Mouse (Mus musculus): ENCODE results near the gene Eif4e2. TPM values are rescaled to one million over a fixed set of nuclear protein-coding genes. Genes with fewer than 3 reads are reported as not detected.

Eif4e2 gene
- polyA plus RNA-seq, 1 experiment from 2014 or later: 91.4 TPM

DNA sequence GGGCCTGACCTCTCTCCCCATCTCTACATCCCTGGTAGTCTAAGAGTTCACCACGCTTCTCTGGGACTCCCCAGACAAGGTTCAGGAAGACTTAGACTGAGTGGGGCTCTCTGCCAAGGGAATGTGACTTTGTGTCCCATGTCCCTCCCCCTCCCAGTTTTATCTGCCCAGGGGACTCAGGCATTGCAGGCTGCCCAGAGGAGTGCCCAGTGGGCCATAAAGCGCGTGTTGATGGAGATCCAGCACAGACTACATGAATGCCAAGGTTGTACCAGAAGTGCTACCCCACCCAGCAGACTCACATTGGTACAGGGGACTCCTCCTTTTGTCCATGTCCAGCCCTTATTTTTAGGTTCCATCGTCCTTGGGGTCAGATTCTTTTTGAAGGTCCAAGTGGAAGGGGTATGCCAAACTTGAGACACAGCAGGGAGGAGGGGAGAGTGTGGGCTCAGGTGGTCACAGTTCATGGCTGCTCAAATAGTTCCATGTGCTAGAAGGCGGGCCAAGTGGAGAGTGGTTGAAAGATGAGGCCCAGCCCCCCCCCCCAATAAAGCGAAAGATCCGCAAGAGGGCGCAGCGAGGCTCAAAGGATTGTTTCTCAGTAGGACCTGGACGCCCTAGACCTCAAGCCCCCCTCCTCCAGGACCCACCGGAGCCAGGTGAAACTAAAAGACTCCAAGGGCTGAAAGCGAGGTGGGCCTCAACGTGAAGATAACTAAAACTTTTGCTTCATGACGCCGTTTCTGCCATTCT lies 29.5 kb upstream of the Eif4e2 start:
- Histone ChIP-seq H3K27ac (replicated peaks) (no peak overlapping the region), H3K4me2 (peak overlapping the region; percentile 49), H3K4me1 (replicated peaks) (peaks cover 22% of the 10 kb centered on the region), H3K9ac (0 out of 2 replicates have a peak overlapping the region, but pooled peaks have one; percentile 13), H3K27me3 (peaks cover 38% of the 10 kb centered on the region), H3K4me3 (peak overlapping the region; percentile 16), H3K9me3 (no peaks in the 10 kb centered on the region), H3K36me3 (no peaks in the 10 kb centered on the region)
- no peak for ATAC-seq (ENCODE audit: low FRiP score, low read depth)
- WGBS: 29% methylated on average over 15 of the region's 15 CpGs

DNA sequence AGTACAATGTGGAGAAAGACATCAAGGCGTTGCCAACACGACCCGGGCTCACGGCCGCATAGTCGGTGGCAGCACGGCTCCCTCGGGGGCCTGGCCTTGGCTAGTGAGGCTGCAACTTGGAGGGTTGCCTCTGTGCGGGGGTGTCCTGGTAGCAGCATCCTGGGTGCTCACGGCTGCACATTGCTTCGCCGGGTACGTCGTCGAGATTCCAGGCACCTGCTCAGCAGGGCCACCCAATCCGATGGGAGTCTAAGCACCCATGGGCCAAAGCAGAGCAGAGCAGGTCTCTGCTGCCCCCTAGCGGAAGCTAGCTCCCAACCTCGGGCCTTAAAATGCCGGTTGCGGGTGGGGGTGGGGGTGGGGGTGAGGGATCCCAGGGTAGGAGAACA lies 29.0 kb upstream of the Eif4e2 start:
- Histone ChIP-seq H3K36me3 (no peaks in the 10 kb centered on the region), H3K4me3 (peak overlapping the region; percentile 16), H3K27ac (replicated peaks) (no peak overlapping the region), H3K4me1 (replicated peaks) (peaks cover 22% of the 10 kb centered on the region), H3K9ac (0 out of 2 replicates have a peak overlapping the region, but pooled peaks have one; percentile 13), H3K9me3 (no peaks in the 10 kb centered on the region), H3K4me2 (peak overlapping the region; percentile 49), H3K27me3 (peaks cover 38% of the 10 kb centered on the region)
- ATAC-seq (ENCODE audit: low FRiP score, low read depth): no peak
- WGBS: 4% methylated on average over 20 of the region's 20 CpGs

DNA sequence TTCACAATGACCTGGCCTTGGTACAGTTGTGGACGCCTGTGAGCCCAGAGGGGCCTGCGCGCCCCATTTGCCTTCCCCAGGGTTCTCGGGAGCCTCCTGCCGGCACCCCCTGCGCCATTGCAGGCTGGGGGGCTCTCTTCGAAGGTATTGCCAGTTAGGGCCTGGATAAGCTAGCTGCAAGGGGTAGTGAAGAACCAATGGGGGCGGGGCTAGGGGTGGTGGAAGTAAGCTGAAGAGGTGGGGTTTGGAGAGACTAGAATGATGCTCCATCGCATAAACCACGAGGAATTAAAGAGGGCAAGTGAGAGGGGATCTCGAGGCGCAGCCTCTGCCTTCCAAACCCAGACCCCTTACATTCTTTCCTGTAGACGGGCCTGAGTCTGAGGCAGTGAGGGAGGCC lies 28.2 kb upstream of the Eif4e2 start:
- Histone ChIP-seq H3K4me2 (peak overlapping the region; percentile 95; the same call in 1 of the 2 replicates), H3K36me3 (no peaks in the 10 kb centered on the region), H3K9me3 (no peaks in the 10 kb centered on the region), H3K4me1 (replicated peaks) (peaks cover 22% of the 10 kb centered on the region), H3K27me3 (peaks cover 38% of the 10 kb centered on the region), H3K9ac (no peak overlapping the region), H3K4me3 (no peak overlapping the region), H3K27ac (replicated peaks) (no peak overlapping the region)
- ATAC-seq (ENCODE audit: low FRiP score, low read depth): no peak
- WGBS: 11% methylated on average over 13 of the region's 13 CpGs

DNA sequence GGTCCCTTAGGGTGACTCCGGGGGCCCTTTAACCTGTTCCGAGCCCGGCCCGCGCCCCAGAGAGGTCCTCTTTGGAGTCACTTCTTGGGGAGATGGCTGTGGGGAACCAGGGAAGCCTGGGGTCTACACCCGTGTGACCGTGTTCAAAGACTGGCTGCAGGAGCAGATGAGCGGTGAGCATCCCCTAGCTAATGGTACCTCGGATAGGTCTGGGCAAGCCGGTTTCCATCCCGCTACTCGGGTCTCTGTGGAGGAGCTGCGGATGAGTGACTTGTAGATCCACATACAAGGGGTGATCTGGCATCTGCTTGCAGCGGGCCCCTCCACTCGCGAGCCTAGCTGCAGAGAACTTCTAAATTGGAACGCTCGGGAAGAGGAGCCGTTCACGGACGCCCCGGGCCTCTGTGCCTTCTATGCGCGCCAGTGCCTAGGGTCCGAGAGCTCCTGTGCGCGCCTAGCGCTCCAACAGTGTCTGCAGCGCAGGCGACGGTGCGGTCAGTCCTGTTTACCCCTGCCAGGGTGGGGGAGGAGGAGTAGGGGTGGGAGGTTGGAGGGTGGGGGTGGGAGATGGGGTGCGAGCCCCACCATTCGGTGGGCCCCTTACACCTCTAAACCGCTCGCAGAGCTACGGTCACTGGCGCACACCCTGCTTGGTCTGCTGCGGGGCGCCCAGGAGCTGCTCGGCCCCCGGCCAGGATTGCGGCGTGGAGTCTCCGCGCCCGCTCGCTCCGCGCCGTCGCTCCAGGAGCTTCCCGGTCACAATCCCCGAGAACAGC lies 27.3 kb upstream of the Eif4e2 start:
- Histone ChIP-seq H3K4me3 (peak overlapping the region; percentile 51), H3K9ac (peak overlapping the region; percentile 50), H3K36me3 (no peaks in the 10 kb centered on the region), H3K9me3 (no peaks in the 10 kb centered on the region), H3K27ac (replicated peaks) (no peak overlapping the region), H3K4me1 (replicated peaks) (peaks cover 22% of the 10 kb centered on the region), H3K4me2 (peak overlapping the region; percentile 95), H3K27me3 (peaks cover 38% of the 10 kb centered on the region)
- 2% methylated on average over 53 of the region's 54 CpGs for WGBS
- peak; percentile 66 for ATAC-seq (ENCODE audit: low FRiP score, low read depth)

DNA sequence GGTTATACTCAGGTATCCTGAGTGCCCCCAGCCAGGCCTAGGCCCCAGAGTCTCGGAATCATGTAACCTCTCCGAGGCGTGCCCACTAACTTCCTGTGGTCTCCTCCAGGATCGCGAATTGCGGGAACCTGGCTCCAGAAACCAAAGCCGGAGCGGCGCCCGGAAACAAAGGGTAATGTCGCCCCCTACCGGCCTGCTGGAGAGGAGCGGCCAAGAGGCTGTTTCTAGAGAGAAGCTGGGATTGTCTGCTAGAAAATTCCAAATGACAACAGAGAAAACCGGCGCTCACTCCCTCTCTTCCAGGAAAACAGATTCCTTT lies 26.7 kb upstream of the Eif4e2 start:
- peak overlapping the region; percentile 50 for H3K9ac ChIP-seq
- no peak overlapping the region for H3K27ac ChIP-seq (replicated peaks)
- ATAC-seq (ENCODE audit: low FRiP score, low read depth): peak; percentile 49
- under 1% methylated on average over 15 of the region's 15 CpGs for WGBS
- H3K27me3 ChIP-seq: peaks cover 40% of the 10 kb centered on the region
- H3K9me3 ChIP-seq: no peaks in the 10 kb centered on the region
- peaks cover 22% of the 10 kb centered on the region for H3K4me1 ChIP-seq (replicated peaks)
- peak overlapping the region; percentile 51 for H3K4me3 ChIP-seq
- peak overlapping the region; percentile 95 for H3K4me2 ChIP-seq
- no peaks in the 10 kb centered on the region for H3K36me3 ChIP-seq

DNA sequence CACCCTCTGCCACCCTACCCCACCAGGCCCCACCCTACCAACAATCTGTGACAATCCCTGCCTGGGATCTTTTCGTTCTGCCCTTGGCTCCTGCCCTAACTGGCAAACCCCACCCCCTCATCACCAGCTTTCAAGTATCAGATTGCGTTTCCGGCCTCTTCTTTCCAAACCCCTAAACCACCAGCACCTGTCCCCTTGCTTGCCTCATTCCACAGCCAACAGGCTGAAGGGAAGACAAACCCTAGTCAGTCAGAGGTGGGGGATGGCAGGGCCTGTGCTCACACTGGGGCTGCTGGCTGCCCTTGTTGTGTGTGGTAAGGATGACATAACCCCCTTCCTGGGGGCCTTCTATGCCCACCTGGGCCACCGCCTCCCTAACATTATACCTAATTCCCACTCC lies 23.3 kb upstream of the Eif4e2 start, which contains the start of gene Chrnd:
Gene Chrnd (plus strand): TSS at position 179 of the 400 bp plus-strand sequence.
- WGBS: 38% methylated on average over 4 of the region's 4 CpGs
- no peak within 1 kb of the TSS for H3K9ac ChIP-seq
- H3K27ac ChIP-seq (replicated peaks): no peak within 1 kb of the TSS
- no peaks in the 10 kb centered on the region for H3K36me3 ChIP-seq
- ATAC-seq (ENCODE audit: low FRiP score, low read depth): no peak
- H3K4me3 ChIP-seq: no peak within 1 kb of the TSS
- H3K9me3 ChIP-seq: no peaks in the 10 kb centered on the region
- peaks cover 12% of the 10 kb centered on the region for H3K4me1 ChIP-seq (replicated peaks)
- H3K4me2 ChIP-seq: no peak within 1 kb of the TSS
- peaks cover 18% of the 10 kb centered on the region for H3K27me3 ChIP-seq

DNA sequence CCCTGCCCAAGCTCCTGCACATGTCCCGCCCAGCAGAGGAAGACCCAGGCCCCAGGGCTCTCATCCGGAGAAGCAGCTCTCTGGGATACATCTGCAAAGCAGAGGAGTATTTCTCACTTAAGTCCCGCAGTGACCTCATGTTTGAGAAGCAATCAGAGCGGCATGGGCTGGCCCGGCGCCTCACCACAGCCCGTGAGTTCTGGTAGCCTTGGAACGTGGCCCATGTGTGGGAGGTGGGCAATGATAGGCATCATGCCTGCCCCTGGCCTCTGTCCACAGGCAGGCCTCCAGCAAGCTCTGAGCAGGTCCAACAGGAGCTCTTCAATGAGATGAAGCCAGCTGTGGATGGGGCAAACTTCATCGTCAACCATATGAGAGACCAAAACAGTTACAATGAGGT lies 16.4 kb upstream of the Eif4e2 start:
- H3K4me1 ChIP-seq (replicated peaks): no peaks in the 10 kb centered on the region
- H3K9me3 ChIP-seq: no peaks in the 10 kb centered on the region
- H3K9ac ChIP-seq: no peak overlapping the region
- H3K4me2 ChIP-seq: no peak overlapping the region
- H3K4me3 ChIP-seq: no peak overlapping the region
- WGBS: 81% methylated on average over 9 of the region's 9 CpGs
- no peak for ATAC-seq (ENCODE audit: low FRiP score, low read depth)
- H3K27ac ChIP-seq (replicated peaks): no peak overlapping the region
- H3K27me3 ChIP-seq: no peaks in the 10 kb centered on the region
- no peaks in the 10 kb centered on the region for H3K36me3 ChIP-seq

DNA sequence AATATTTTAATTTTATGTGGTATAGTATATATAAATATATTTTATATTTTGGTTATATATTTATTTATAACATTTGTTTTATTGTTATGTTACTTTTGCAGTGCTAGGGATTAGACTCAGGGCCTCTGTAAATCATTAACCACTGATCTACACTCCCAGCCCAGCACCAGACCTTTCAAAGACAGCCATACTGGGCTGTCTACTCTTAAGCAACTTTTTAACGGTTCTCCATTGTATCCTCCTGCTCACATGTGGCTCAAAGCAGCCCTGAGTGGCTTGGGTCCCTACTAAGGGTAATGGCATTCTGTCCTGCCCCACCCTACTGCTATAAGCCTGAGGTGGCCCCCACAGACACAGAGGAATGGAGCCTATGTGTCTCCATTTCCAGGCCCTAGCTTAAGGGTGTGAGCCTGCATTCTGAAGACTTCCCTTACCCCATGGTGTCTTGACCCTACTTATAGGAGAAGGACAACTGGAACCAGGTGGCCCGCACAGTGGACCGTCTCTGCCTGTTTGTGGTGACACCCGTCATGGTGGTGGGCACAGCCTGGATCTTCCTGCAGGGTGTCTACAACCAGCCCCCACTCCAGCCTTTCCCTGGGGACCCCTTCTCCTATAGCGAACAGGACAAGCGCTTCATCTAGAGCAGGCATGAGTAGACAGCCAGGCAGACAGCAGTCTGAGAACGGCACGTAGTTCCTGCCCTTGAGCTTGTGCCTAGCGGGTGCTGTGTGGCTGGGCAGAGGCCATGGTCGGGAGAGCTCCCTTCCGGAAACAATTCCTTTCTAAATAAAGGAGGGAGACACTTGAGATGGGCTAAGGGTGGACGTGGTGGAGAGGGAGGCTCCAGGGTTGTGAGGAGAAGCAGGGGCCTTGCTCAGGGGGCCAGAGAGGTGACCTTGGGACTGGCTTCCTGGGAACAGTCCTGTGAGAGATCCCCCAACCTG lies 15.3 kb upstream of the Eif4e2 start:
- Histone ChIP-seq H3K4me2 (no peak overlapping the region), H3K27ac (replicated peaks) (no peak overlapping the region), H3K4me3 (no peak overlapping the region), H3K9ac (no peak overlapping the region), H3K36me3 (no peaks in the 10 kb centered on the region), H3K27me3 (no peaks in the 10 kb centered on the region), H3K9me3 (no peaks in the 10 kb centered on the region), H3K4me1 (replicated peaks) (no peaks in the 10 kb centered on the region)
- ATAC-seq (ENCODE audit: low FRiP score, low read depth): no peak
- 78% methylated on average over 12 of the region's 12 CpGs for WGBS

DNA sequence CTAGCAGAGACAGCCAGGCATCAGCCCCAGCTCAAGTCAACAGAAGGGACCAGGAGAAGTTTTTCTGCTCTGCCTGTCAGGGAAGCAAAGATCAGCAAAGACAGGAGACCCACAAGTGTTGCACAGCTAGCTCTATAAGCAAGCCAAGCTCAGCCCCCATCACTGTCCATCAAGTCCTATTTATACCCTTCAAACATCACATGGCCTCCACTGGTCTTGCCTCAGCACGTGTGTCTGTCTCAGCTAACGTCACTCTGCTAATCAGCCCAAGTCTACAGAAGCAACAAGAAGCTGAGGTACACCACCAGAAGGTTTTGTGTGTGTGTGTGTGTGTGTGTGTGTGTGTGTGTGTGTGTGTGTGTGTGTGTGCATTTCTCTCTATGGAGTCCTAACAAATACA lies 12.9 kb upstream of the Eif4e2 start:
- WGBS: 71% methylated on average over 2 of the region's 2 CpGs
- Histone ChIP-seq H3K4me1 (replicated peaks) (no peaks in the 10 kb centered on the region), H3K9ac (no peak overlapping the region), H3K36me3 (no peaks in the 10 kb centered on the region), H3K4me2 (no peak overlapping the region), H3K27ac (replicated peaks) (no peak overlapping the region), H3K27me3 (0 out of 2 replicates have a peak, but pooled peaks cover under 1% of the 10 kb centered on the region), H3K4me3 (no peak overlapping the region), H3K9me3 (no peaks in the 10 kb centered on the region)
- no peak for ATAC-seq (ENCODE audit: low FRiP score, low read depth)

DNA sequence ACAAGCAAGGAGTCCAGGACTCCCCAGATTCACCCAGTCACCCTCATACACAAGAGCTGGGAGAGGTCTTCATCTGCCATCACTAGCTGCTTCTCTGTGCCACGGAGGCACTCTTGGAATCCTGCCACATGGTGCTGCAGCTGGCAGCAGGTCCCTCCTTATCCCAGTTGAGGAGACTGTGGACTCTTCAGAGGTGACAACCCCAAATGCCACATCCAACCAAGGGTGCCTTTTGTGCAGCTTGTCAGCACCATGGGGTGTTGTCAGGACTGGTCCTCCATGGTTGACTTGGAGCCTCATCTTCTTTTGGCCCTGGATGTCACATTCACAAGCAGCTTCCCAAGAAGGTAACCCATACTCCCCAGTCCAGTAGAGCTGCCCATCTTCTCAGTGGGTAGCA lies 11.9 kb upstream of the Eif4e2 start:
- Histone ChIP-seq H3K27me3 (peaks cover 8% of the 10 kb centered on the region), H3K4me2 (no peak overlapping the region), H3K4me1 (replicated peaks) (no peaks in the 10 kb centered on the region), H3K4me3 (no peak overlapping the region), H3K9ac (no peak overlapping the region), H3K36me3 (no peaks in the 10 kb centered on the region), H3K27ac (replicated peaks) (no peak overlapping the region), H3K9me3 (no peaks in the 10 kb centered on the region)
- 31% methylated on average over 1 of the region's 1 CpGs for WGBS
- no peak for ATAC-seq (ENCODE audit: low FRiP score, low read depth)

DNA sequence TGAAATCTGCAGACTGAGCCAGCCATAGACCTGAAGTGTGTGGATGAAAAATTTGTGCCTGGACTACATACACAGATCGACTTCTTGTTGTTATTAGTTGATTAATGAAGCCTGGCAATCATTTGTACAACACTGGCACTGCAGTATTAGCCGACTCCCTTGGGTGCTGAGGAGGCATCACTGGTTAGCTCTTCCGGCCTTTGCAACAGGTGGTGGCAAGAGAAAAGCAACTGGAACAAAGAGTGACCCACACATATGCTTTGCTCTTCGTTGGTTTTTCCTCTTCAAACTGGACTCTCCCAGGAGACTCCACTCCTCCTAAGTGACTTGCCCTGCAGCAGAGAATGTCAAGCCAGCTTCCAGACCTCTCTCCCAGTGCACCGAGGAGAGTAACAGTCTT lies 9.9 kb upstream of the Eif4e2 start:
- H3K36me3 ChIP-seq: no peaks in the 10 kb centered on the region
- H3K9me3 ChIP-seq: no peaks in the 10 kb centered on the region
- H3K4me2 ChIP-seq: no peak overlapping the region
- no peak overlapping the region for H3K9ac ChIP-seq
- no peaks in the 10 kb centered on the region for H3K4me1 ChIP-seq (replicated peaks)
- ATAC-seq (ENCODE audit: low FRiP score, low read depth): no peak
- no peak overlapping the region for H3K4me3 ChIP-seq
- H3K27me3 ChIP-seq: peaks cover 8% of the 10 kb centered on the region
- no peak overlapping the region for H3K27ac ChIP-seq (replicated peaks)
- 82% methylated on average over 5 of the region's 5 CpGs for WGBS

Data from hindbrain, embryonic 15.5 days (tissue).